Mouse (Mus musculus) stomach, postnatal 0 days (tissue): ENCODE results near the gene Syne3.

Experiments
- CTCF ChIP-seq: IDR thresholded peaks from 2 replicates; pipeline ENCODE4 v1.5.1; 2016; ENCODE audit warnings: antibody characterized with exemption, low read depth, mild to moderate bottlenecking, moderate library complexity
- EP300 ChIP-seq: optimal IDR thresholded peaks from 2 replicates; pipeline ENCODE3; 2016; ENCODE audit warnings: antibody characterized with exemption

DNA sequence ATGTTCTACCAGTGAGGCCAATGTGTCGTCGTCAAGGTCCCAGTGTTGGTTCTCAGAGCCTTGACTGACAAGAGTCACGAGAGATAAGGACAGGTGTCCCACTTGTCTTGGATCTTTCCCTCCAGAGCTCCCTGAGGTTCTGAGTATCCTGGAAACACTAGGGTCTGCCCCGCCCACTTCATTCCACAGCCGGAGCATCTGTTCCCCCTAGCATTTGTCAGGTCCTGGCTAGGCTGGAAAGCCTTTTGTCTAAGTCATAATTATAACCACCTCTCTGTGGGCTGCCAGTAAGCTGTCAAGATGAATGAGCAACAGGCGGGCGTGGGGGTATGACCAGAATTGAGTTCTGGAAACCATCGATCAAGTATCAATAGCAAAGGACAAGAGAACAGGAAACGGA is 6.5 kb downstream of the Syne3 start:
- TF ChIP-seq CTCF (no peak), EP300 (no peak)
